Mouse (Mus musculus): ENCODE results near the gene Ror1. TPM values are rescaled to one million over a fixed set of nuclear protein-coding genes. Genes with fewer than 3 reads are reported as not detected.

Ror1 gene
- polyA plus RNA-seq, 1 experiment from 2014 or later: 7.1 TPM

DNA sequence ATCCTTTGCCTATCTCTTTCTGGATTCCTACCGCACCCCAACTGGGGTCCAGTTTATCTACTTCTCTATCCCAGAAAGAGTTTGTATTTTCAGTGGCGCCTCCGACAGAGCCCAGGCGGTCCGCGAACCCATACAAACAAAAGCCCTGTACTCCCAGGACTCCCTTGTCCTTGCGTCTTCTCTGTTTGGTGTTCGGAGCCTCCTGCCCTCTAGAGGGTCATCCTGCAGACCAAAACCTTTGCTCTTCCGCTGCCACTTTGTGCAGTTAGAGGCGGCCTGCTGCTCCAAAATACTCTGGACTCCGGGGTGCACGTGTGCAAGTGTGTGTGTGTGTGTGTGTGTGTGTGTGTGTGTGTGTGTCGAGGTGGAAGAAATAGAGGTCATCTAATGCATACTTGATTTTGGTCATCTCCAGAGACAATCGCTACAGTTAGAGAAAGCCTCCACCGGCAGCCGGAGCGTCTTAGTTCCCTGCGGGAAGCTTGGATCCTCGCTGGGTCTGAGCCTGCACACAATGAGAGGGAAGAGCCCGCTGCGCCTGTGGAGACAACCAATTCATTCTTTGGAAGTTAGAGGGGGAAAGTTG lies 1.1 kb downstream of the Ror1 start:
- Histone ChIP-seq H3K27ac (peak overlapping the region; percentile 91), H3K36me3 (no peaks in the 10 kb centered on the region), H3K4me3 (peak overlapping the region; percentile 88), H3K9me3 (no peaks in the 10 kb centered on the region), H3K27me3 (ENCODE audit: insufficient read depth, poor library complexity, severe bottlenecking) (peaks cover 27% of the 10 kb centered on the region), H3K4me1 (replicated peaks) (peaks cover 48% of the 10 kb centered on the region)
- DNase-seq (ENCODE audit: low spot score): peak; percentile 71
- under 1% methylated on average over 21 of the region's 21 CpGs for WGBS

DNA sequence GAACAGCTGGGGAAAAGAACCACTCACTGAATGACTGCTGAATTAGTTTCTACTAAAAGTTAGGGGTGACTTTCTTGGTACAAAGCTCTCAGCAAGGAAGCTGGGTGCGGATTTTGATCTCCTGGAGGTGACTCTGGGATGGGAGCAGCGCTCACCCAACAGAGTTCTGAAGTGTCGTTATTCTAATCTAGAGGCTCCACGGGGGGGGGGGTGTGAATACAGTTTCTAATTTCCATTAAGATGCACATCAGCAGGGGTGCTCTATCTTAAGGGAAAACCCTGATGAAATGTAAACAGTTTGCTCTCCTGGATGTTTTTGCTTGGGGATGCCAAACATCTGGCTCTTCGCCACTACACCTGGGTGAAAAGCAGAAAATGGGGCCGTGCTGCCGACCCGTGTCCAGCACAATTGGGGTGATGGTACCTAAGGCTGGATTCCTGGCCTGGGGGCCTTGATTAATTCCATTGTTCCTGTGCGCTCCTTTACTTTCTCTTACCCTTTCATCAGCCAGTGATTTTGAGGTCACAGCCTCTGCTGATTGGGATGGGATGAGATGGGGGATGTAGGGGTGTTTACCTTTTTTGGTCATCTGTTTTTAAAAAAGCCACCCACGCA lies 1.9 kb downstream of the Ror1 start:
- peaks cover 53% of the 10 kb centered on the region for H3K4me1 ChIP-seq (replicated peaks)
- peaks cover 27% of the 10 kb centered on the region for H3K27me3 ChIP-seq (ENCODE audit: insufficient read depth, poor library complexity, severe bottlenecking)
- peak overlapping the region; percentile 91 for H3K27ac ChIP-seq
- H3K4me3 ChIP-seq: peak overlapping the region; percentile 88
- H3K9me3 ChIP-seq: no peaks in the 10 kb centered on the region
- 5% methylated on average over 10 of the region's 10 CpGs for WGBS
- H3K36me3 ChIP-seq: no peaks in the 10 kb centered on the region
- DNase-seq (ENCODE audit: low spot score): no peak

DNA sequence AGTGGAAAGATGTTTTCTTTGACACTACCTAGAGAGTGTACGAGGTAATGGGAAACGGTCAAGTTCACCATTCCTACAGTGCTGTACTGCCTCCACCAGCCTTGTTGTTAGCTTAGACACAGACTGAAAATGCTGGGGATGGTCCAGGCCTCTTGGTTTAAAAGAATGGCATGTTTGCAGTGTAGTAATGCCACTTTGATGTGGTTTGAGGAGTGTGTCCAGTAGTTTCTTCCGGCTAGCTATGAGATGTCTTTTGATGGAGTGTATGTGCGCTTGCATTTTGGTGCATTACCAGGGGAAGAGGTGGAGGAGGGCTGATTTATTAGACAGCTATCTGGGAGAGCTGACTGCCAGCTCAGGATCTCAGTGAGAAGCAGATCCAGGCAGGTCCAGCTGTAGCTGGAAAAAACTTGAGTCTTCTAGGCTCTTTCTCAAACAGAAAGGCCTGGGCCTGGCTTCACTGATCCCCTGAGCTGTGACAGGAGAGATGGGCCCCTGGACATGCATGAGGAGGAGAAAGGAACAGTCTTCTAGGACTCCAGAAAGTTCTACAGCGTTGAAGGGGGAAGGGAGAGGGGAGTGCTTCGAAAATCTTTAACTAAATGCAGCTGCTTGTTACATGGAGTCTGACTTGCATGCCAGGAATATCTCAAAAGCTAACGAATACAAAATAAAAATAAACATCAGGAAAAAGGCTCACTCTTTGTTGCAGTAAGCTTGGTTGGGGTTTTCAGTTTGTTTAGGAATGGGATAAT lies 5.7 kb downstream of the Ror1 start:
- no peaks in the 10 kb centered on the region for H3K9me3 ChIP-seq
- no peak overlapping the region for H3K4me3 ChIP-seq
- peaks cover 64% of the 10 kb centered on the region for H3K4me1 ChIP-seq (replicated peaks)
- WGBS: 74% methylated on average over 7 of the region's 7 CpGs
- H3K27ac ChIP-seq: no peak overlapping the region
- DNase-seq (ENCODE audit: low spot score): no peak
- H3K27me3 ChIP-seq (ENCODE audit: insufficient read depth, poor library complexity, severe bottlenecking): peaks cover 22% of the 10 kb centered on the region
- no peaks in the 10 kb centered on the region for H3K36me3 ChIP-seq

DNA sequence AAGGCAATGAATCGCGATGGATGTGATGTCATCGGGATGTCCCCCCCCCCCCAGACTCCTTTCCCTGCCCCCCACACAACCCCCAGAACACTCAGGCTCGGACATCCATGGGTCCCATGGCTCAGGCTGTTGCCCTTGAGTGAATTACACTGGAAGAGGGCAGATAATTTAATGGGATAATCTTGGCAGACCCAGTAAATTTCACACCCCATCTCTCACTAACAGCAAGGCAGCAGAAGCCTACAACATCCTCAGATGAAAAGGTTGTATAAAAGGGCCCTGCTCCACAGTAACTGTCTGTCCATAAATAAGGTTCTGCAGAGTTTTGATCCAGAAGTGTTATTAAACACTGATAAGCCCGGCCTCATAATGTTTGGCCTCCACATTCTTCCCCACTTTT lies 6.3 kb downstream of the Ror1 start:
- no peaks in the 10 kb centered on the region for H3K9me3 ChIP-seq
- no peak for DNase-seq (ENCODE audit: low spot score)
- no peak overlapping the region for H3K4me3 ChIP-seq
- H3K27me3 ChIP-seq (ENCODE audit: insufficient read depth, poor library complexity, severe bottlenecking): peaks cover 18% of the 10 kb centered on the region
- no peaks in the 10 kb centered on the region for H3K36me3 ChIP-seq
- 57% methylated on average over 5 of the region's 5 CpGs for WGBS
- H3K4me1 ChIP-seq (replicated peaks): peaks cover 59% of the 10 kb centered on the region
- H3K27ac ChIP-seq: no peak overlapping the region

DNA sequence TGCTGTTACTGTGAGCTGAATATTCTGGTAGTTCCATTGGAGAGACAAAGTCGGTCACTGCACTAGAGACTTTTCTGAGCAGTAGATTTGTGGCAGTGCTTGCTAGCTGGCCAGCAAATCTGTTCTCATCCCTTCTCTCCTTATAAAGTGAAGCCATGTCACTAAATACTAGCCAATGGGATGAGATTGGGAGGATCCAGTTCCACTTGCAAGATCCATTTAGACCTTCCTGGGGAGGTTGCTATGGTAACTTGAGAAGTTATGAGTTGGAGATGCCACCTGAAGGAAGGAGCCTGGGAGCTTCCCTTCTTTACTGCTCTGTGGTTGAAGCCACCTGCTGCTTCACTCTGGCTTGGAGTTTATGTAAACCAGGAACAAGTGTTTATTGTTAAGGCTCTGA lies 8.7 kb downstream of the Ror1 start:
- no peak for DNase-seq (ENCODE audit: low spot score)
- H3K4me1 ChIP-seq (replicated peaks): peaks cover 41% of the 10 kb centered on the region
- no peaks in the 10 kb centered on the region for H3K9me3 ChIP-seq
- no peak overlapping the region for H3K27ac ChIP-seq
- H3K27me3 ChIP-seq (ENCODE audit: insufficient read depth, poor library complexity, severe bottlenecking): no peaks in the 10 kb centered on the region
- 89% methylated on average over 1 of the region's 1 CpGs for WGBS
- no peaks in the 10 kb centered on the region for H3K36me3 ChIP-seq
- H3K4me3 ChIP-seq: no peak overlapping the region

DNA sequence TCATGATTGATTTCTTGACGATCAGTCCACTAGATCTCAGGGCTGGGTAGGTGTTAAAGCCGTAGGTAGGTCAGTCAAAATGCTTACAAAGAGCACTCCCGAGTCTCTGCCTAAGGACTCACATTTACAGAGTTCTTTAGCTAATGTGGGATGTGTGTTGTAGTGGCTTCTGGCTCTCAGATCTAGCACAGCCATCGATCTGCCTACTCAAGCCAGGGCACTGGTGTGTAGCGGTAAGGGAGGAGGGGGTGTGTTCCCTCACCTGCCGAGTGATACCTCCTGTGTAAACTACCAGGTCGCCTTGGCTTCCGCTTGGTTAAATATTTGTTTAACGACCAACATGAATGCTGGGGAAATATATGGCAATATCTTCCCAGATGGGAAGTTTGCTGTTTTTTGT lies 12.0 kb downstream of the Ror1 start:
- DNase-seq (ENCODE audit: low spot score): no peak
- H3K36me3 ChIP-seq: no peaks in the 10 kb centered on the region
- H3K27me3 ChIP-seq (ENCODE audit: insufficient read depth, poor library complexity, severe bottlenecking): no peaks in the 10 kb centered on the region
- peaks cover 45% of the 10 kb centered on the region for H3K4me1 ChIP-seq (replicated peaks)
- H3K9me3 ChIP-seq: no peaks in the 10 kb centered on the region
- no peak overlapping the region for H3K4me3 ChIP-seq
- WGBS: 77% methylated on average over 9 of the region's 9 CpGs
- H3K27ac ChIP-seq: no peak overlapping the region

DNA sequence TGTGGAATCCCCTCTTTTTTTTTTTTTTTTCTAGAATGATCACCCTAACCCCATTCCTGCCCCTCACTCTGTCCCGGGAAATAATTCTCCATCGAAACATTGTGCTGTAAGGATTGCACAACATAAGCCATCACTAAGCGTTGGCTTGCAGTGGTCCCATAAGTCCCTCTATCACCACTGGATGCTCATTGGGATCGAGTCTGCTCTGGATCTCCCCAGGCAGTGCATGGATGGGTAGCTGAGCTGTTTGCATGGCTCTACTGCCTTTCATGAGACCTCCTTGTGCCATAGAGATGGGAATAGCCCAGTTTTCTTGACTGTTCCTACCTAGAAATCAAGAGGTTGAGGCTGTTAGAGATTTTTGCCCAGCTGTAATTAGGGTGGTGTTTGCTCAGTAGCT lies 13.0 kb downstream of the Ror1 start:
- Histone ChIP-seq H3K27ac (no peak overlapping the region), H3K27me3 (ENCODE audit: insufficient read depth, poor library complexity, severe bottlenecking) (no peaks in the 10 kb centered on the region), H3K36me3 (no peaks in the 10 kb centered on the region), H3K9me3 (no peaks in the 10 kb centered on the region), H3K4me3 (no peak overlapping the region), H3K4me1 (replicated peaks) (peaks cover 36% of the 10 kb centered on the region)
- no peak for DNase-seq (ENCODE audit: low spot score)
- 94% methylated on average over 4 of the region's 4 CpGs for WGBS

DNA sequence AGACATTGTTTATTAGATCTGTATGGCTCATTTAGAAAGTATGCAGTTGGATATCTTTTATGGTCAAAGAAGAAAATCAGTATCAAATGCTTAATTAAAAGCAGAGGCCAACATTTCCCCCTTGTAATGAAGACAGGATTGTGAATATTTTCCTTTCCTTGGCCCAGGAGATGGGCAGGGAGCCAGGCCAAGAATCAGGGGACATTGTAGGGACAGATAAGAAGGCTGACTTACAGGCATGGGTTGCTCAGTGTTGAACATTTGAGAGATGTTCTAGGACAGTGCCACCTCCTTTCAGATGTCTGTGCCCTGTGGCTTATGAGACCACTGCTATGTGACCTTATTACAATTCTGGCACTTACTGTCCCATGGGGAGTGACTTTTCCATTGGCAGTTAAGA lies 18.6 kb downstream of the Ror1 start:
- DNase-seq (ENCODE audit: low spot score): no peak
- Histone ChIP-seq H3K9me3 (no peaks in the 10 kb centered on the region), H3K4me1 (replicated peaks) (peaks cover 26% of the 10 kb centered on the region), H3K27me3 (ENCODE audit: insufficient read depth, poor library complexity, severe bottlenecking) (no peaks in the 10 kb centered on the region), H3K27ac (no peak overlapping the region), H3K4me3 (no peak overlapping the region), H3K36me3 (peaks cover 4% of the 10 kb centered on the region; the same call in 1 of the 2 replicates)

DNA sequence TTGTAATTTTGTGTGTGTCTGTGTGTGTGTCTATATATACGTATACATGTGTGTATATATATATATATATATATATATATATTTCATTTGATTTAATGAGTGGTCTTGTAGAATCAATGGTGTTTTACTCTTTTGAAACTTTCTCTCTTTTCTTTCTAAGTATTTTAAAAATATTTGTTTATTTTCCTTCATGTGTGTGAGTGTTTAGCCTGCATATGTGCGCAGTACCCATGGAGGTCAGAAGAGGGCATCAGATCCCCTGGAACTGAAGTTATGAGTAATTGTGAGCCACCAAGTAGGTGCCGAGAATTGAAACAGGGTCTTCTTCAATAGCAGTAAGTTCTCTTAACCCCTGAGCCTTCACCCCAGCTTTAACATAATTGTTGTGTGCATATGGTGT lies 20.8 kb downstream of the Ror1 start:
- H3K9me3 ChIP-seq: no peaks in the 10 kb centered on the region

DNA sequence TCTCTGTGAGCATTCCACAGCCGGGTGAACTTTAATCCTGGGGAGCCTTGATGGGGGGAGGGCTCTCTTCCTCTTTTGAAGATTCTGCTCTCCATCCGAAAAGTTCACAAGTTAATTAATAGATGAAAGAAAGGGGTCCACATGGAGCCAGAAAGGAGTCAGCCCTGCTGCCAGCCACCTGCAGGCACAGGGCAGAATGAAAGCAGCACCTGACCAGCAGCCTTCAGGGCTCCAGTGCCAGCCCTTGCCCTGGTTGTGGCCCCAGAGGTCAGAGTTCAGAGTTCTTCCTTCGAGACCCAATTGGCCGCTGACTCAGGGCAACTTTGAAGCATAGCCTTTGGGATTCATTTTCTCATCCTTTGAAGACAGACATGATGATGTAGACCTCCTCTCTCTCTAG lies 23.1 kb downstream of the Ror1 start:
- Histone ChIP-seq H3K36me3 (peaks cover 4% of the 10 kb centered on the region; the same call in 1 of the 2 replicates), H3K4me1 (replicated peaks) (peaks cover 12% of the 10 kb centered on the region), H3K27me3 (ENCODE audit: insufficient read depth, poor library complexity, severe bottlenecking) (no peaks in the 10 kb centered on the region), H3K27ac (0 out of 2 replicates have a peak overlapping the region, but pooled peaks have one; percentile 35), H3K9me3 (no peaks in the 10 kb centered on the region), H3K4me3 (no peak overlapping the region)
- 34% methylated on average over 4 of the region's 4 CpGs for WGBS
- DNase-seq (ENCODE audit: low spot score): peak; percentile 27

More for the DNA sequence above, 20.8 kb downstream of the Ror1 start:
- H3K27ac ChIP-seq: no peak overlapping the region
- no peak overlapping the region for H3K4me3 ChIP-seq
- peaks cover 16% of the 10 kb centered on the region for H3K4me1 ChIP-seq (replicated peaks)
- peaks cover 4% of the 10 kb centered on the region; the same call in 1 of the 2 replicates for H3K36me3 ChIP-seq
- DNase-seq (ENCODE audit: low spot score): no peak
- H3K27me3 ChIP-seq (ENCODE audit: insufficient read depth, poor library complexity, severe bottlenecking): no peaks in the 10 kb centered on the region
- WGBS: 90% methylated on average over 3 of the region's 3 CpGs

DNA sequence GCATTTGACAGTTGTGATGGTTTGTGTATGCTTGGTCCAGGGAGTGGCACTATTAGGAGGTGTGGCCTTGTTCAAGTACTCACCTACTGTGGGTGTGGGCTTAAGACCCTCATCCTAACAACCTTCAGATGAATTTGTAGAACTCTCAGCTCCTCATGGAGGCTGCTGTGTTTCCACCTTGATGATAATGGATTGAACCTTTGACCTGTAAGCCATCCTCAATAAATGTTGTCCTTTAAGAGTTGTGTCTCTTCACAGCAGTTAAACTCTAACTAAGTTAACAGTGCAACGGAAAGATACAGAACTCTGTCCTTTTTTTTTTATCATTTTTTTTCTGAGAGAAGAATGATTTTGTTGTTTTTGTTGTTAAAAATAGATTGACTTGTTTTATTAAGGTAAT lies 23.8 kb downstream of the Ror1 start:
- Histone ChIP-seq H3K9me3 (no peaks in the 10 kb centered on the region), H3K27ac (no peak overlapping the region), H3K36me3 (peaks cover 4% of the 10 kb centered on the region; the same call in 1 of the 2 replicates), H3K4me1 (replicated peaks) (peaks cover 17% of the 10 kb centered on the region), H3K4me3 (no peak overlapping the region), H3K27me3 (ENCODE audit: insufficient read depth, poor library complexity, severe bottlenecking) (no peaks in the 10 kb centered on the region)
- no peak for DNase-seq (ENCODE audit: low spot score)
- WGBS: 93% methylated on average over 1 of the region's 1 CpGs

DNA sequence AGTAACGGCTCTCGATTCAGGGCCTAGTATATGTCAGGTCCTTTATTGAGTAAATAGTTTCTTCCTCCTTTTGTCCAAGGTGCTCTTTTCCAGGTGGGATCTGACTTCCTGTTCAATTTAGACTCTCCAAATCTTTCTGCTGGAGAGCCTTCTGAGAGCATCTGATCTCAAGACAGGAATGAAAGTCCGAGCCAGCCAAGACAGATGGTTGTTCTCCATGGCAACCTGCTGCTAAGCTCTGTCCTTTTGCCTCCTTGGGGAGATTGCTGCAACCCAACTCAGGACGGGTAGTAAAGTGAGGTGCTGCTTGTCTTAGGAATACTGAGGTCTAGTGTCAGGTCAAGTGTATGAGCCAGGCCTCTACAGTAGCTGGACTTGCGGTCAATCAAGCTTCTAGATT lies 25.0 kb downstream of the Ror1 start:
- H3K9me3 ChIP-seq: no peaks in the 10 kb centered on the region
- no peak for DNase-seq (ENCODE audit: low spot score)
- peaks cover 17% of the 10 kb centered on the region for H3K4me1 ChIP-seq (replicated peaks)
- WGBS: 85% methylated on average over 5 of the region's 5 CpGs
- H3K27ac ChIP-seq: no peak overlapping the region
- H3K36me3 ChIP-seq: peaks cover 4% of the 10 kb centered on the region; the same call in 1 of the 2 replicates
- no peaks in the 10 kb centered on the region for H3K27me3 ChIP-seq (ENCODE audit: insufficient read depth, poor library complexity, severe bottlenecking)
- no peak overlapping the region for H3K4me3 ChIP-seq

DNA sequence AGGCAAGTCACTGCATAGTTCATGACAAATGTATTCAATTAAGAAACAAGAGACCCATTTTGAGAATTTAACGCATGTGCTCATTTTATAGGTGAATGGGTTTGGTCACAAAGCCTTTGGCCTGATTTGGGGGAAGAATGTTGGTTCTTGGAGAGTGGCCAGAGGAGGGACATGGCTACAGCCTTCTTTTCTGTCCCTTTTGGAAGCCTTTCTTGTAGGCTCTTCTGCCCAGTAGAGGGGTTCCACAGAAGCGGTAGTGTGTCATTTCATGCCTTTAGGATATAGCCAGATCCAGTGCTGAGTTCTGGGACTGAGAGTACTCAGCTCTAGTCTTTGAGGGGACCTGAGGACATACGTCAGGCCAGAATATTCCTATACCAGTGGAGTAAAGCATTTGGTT lies 26.8 kb downstream of the Ror1 start:
- peaks cover 29% of the 10 kb centered on the region for H3K4me1 ChIP-seq (replicated peaks)
- H3K36me3 ChIP-seq: no peaks in the 10 kb centered on the region
- 94% methylated on average over 3 of the region's 3 CpGs for WGBS
- no peaks in the 10 kb centered on the region for H3K9me3 ChIP-seq
- H3K27me3 ChIP-seq (ENCODE audit: insufficient read depth, poor library complexity, severe bottlenecking): no peaks in the 10 kb centered on the region
- no peak overlapping the region for H3K27ac ChIP-seq
- DNase-seq (ENCODE audit: low spot score): no peak
- no peak overlapping the region for H3K4me3 ChIP-seq
